Mouse (Mus musculus) urinary bladder, postnatal 25 days (tissue): Measurements from ENCODE around the gene Adssl1.
A peak's percentile ranks its signal among the peaks of the same experiment; 100 is the strongest.

Experiments
- DNase-seq: peaks from one replicate; pipeline ENCODE4 v3.0.0; 2022; ENCODE audit warnings: low spot score

Gene Adssl1

GRCm38 (mm10) chr12:112675245-112676035, 55.6 kb downstream of the Adssl1 start:
- DNase-seq: peak; percentile 85

GRCm38 (mm10) chr12:112677076-112677475, 57.2 kb downstream of the Adssl1 start:
- no peak for DNase-seq

GRCm38 (mm10) chr12:112677943-112678554, 58.2 kb downstream of the Adssl1 start:
- no peak for DNase-seq

- peak; percentile 69 for DNase-seq
These were observed 58.7 kb downstream of the Adssl1 start, which contains the start of gene Zbtb42 for GRCm38 (mm10) chr12:112678555-112679026. Zbtb42 (plus strand) TSS chr12:112678828.

GRCm38 (mm10) chr12:112679027-112679996, 59.5 kb downstream of the Adssl1 start:
- peak; percentile 58 for DNase-seq

GRCm38 (mm10) chr12:112683351-112683750, 63.5 kb downstream of the Adssl1 start:
- no peak for DNase-seq

- DNase-seq: no peak
These were observed 68.6 kb downstream of the Adssl1 start for GRCm38 (mm10) chr12:112688458-112688857.
